ENCODE assay signal across 8 mouse cellular contexts in the genomic region with DNA sequence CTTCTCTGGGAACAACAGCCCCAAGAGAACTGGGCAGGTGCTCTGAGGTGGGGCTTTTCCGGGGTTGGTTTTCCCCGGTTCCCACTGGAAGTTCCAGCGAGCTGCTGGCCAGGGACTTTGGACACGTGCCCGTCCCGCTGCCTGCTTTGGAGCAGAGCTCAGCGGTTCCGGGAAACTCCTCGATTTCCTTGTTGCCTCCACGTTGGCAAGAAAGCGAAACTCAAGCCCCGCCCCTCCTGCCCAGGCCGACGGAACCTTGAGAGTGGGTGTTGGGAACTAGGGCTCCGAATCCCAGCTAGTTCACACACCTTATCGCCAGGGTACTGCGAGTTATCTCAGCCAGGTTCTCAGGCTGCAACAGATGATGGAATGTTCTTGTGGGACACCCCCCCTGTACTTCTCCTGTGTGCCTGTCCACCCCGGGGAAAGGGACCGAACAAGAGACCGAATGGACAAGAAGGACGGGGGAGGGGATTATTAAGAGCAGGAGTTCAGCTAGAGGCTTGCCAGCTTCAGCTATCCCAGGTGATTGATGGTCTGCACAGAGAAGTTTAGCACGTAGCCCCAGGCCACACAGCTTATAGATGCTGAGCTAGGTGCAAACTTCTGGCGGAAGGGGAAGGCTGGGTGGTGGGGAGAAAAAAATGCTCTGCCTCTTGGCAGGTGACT. TPM values are rescaled to one million over a fixed set of nuclear protein-coding genes. Genes with fewer than 3 reads are reported as not detected.
DNase-seq lines count a peak whose midpoint lies in the region; ATAC-seq lines count a peak whose summit lies in the region.
"Had no signal": no experiment of that assay in that cellular context is flagged by ENCODE, and none has a peak within 500 bp of the region (broad histone marks: within the 10 kb centered on the region; RNA-seq: fewer than 3 reads in every experiment).

No protein-coding gene starts in this region.

- H3K27me3 ChIP-seq in midbrain, embryonic 16.5 days (ENCODE audit: control insufficient read depth, insufficient read depth, low read depth, low read length), result peaks cover 32% of the 10 kb centered on the region
- no peaks in the 10 kb centered on the region for H3K27me3 ChIP-seq in stomach, embryonic 15.5 days (replicated peaks)

- peak overlapping the region; percentile 64 for H3K4me2 ChIP-seq in midbrain, embryonic 16.5 days (ENCODE audit: low read length)
- H3K4me2 ChIP-seq in stomach, embryonic 15.5 days, result peak overlapping the region; percentile 77

- no peaks in the 10 kb centered on the region for H3K36me3 ChIP-seq in midbrain, embryonic 16.5 days (ENCODE audit: control insufficient read depth, insufficient read depth, low read length)
- H3K36me3 ChIP-seq in stomach, embryonic 15.5 days, result no peaks in the 10 kb centered on the region

- no peak overlapping the region for H3K27ac ChIP-seq in midbrain, embryonic 16.5 days (ENCODE audit: low read length)
- peak overlapping the region; percentile 97 for H3K27ac ChIP-seq in stomach, embryonic 15.5 days

- peak; percentile 4 for ATAC-seq in inflammation-experienced regulatory T-cells, adult 6 months
- ATAC-seq in midbrain, embryonic 16.5 days, result peak; percentile 30; the same call in 1 of the 2 replicates
- peak; percentile 38 for ATAC-seq in stomach, embryonic 15.5 days (ENCODE audit: insufficient read depth, low FRiP score, low read depth)

- 11% methylated on average over 23 of the region's 23 CpGs for WGBS in midbrain, embryonic 16.5 days
- WGBS in stomach, embryonic 15.5 days, result 3% methylated on average over 23 of the region's 23 CpGs

- H3K9me3 ChIP-seq in midbrain, embryonic 16.5 days (replicated peaks; ENCODE audit: control insufficient read depth, low read length, poor library complexity, severe bottlenecking), result no peaks in the 10 kb centered on the region
- H3K9me3 ChIP-seq in stomach, embryonic 15.5 days, result no peaks in the 10 kb centered on the region

- peak overlapping the region; percentile 57; the same call in 1 of the 2 replicates for H3K9ac ChIP-seq in midbrain, embryonic 16.5 days (ENCODE audit: low read depth, low read length)
- peak overlapping the region; percentile 13; the same call in 1 of the 2 replicates for H3K9ac ChIP-seq in stomach, embryonic 15.5 days

- H3K4me3 ChIP-seq in midbrain, embryonic 16.5 days (ENCODE audit: low read depth, low read length), result peak overlapping the region; percentile 28
- H3K4me3 ChIP-seq in stomach, embryonic 15.5 days (replicated peaks), result peak overlapping the region; percentile 35

- peaks cover 15% of the 10 kb centered on the region for H3K4me1 ChIP-seq in midbrain, embryonic 16.5 days (ENCODE audit: control insufficient read depth, insufficient read depth, low read length)
- H3K4me1 ChIP-seq in stomach, embryonic 15.5 days, result peaks cover 56% of the 10 kb centered on the region

- peak; percentile 93 to 98 for DNase-seq in adrenal gland, adult (ENCODE audit: inconsistent age in 2 of 2, low spot score in 1 of 2)
- DNase-seq in cerebellum, postnatal 36 days, result peak; percentile 39 to 51
- peak; percentile 82 for DNase-seq in gastrocnemius, postnatal 25 days
- DNase-seq in liver, result peak; percentile 72

RNA-seq across cellular contexts. Expression of a gene that starts 6.9 kb away (rescaled TPM):
- 1 to 10 TPM; 5.1 to 9.1 TPM for total RNA-seq in gastrocnemius, postnatal 25 days (2021)
- 100 to 1,000 TPM; 273 to 355 (median 291) TPM for polyA plus RNA-seq in inflammation-experienced regulatory T-cells, adult 6 months (2017; shearing (Covaris generic))
- 2.0 and 2.2 TPM in 2 replicates for polyA plus RNA-seq in midbrain, embryonic 16.5 days (2015; fragmentation: Nextera tagmentation; extraction: Ambion mirVana)
- polyA plus RNA-seq in stomach, embryonic 15.5 days (2015; fragmentation: Nextera tagmentation; extraction: Ambion mirVana), result 27.6 and 27.9 TPM in 2 replicates

RNA-seq across cellular contexts. Expression of a gene that starts 10.0 kb away (rescaled TPM):
- not detected for total RNA-seq in gastrocnemius, postnatal 25 days (2021)
- polyA plus RNA-seq in inflammation-experienced regulatory T-cells, adult 6 months (2017; shearing (Covaris generic)), result 1 to 10 TPM; 5.6 to 9.0 (median 6.7) TPM
- polyA plus RNA-seq in midbrain, embryonic 16.5 days (2015; fragmentation: Nextera tagmentation; extraction: Ambion mirVana), result not detected in 2 replicates
- 0.19 and 0.24 TPM in 2 replicates for polyA plus RNA-seq in stomach, embryonic 15.5 days (2015; fragmentation: Nextera tagmentation; extraction: Ambion mirVana)

RNA-seq across cellular contexts. Expression of a gene that starts 42.4 kb away (rescaled TPM):
- total RNA-seq in gastrocnemius, postnatal 25 days (2021), result not detected
- polyA plus RNA-seq in inflammation-experienced regulatory T-cells, adult 6 months (2017; shearing (Covaris generic)), result not detected
- polyA plus RNA-seq in midbrain, embryonic 16.5 days (2015; fragmentation: Nextera tagmentation; extraction: Ambion mirVana), result not detected in 2 replicates
- polyA plus RNA-seq in stomach, embryonic 15.5 days (2015; fragmentation: Nextera tagmentation; extraction: Ambion mirVana), result not detected in 2 replicates
- total RNA-seq: left cerebral cortex, postnatal 14 days had no signal

RNA-seq across cellular contexts. Expression of a gene that starts 55.8 kb away (rescaled TPM):
- 1 to 10 TPM; 4.9 to 5.1 TPM for total RNA-seq in gastrocnemius, postnatal 25 days (2021)
- 10 to 100 TPM; 47.3 to 53.7 (median 48.6) TPM for polyA plus RNA-seq in inflammation-experienced regulatory T-cells, adult 6 months (2017; shearing (Covaris generic))
- 11.0 and 11.7 TPM in 2 replicates for polyA plus RNA-seq in midbrain, embryonic 16.5 days (2015; fragmentation: Nextera tagmentation; extraction: Ambion mirVana)
- 28.9 and 29.5 TPM in 2 replicates for polyA plus RNA-seq in stomach, embryonic 15.5 days (2015; fragmentation: Nextera tagmentation; extraction: Ambion mirVana)

Comparison
In these comparisons a context has a peak if more than half of its experiments do, and no peak if none do; other contexts are left out.
1. DNase-seq: peak in every context shown above with its lines; median percentile 96 in adrenal gland, adult; 82 in gastrocnemius, postnatal 25 days; 72 in liver; 45 in cerebellum, postnatal 36 days.